Mouse (Mus musculus) liver, postnatal 0 days (tissue): ENCODE results near the gene Ndc80.

ENCODE experiments used
- CTCF ChIP-seq: sonication (generic); IDR thresholded peaks from 2 replicates; pipeline ENCODE4 v1.5.1; 2016; ENCODE audit warnings: antibody characterized with exemption, low read depth
- EP300 ChIP-seq: IDR thresholded peaks from 2 replicates; pipeline ENCODE4 v1.6.1; 2016; ENCODE audit warnings: antibody characterized with exemption, low read depth, mild to moderate bottlenecking

DNA sequence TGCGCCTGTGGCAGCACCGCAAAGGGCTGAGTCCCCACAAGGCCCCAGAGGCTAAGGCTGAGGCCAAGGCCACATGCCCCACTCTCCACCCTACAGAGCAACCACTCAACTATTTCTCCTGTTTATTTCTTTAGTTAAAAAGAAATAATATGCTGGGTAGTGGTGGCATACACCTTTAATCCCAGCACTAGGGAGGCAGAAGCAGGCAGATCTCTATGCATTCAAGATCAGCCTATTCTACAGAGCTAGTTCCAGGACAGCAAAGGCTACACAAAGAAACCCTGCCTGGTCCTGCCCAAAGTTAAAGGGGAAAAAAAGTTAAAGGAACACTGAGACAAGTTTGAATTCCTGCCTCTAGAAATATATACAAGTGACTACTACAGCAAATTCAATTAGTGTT, 66.8 kb downstream of the Ndc80 start, which contains the start of gene Gm4707:
- no peak for TF ChIP-seq EP300
- TF ChIP-seq CTCF, result no peak
